In the genomic region with DNA sequence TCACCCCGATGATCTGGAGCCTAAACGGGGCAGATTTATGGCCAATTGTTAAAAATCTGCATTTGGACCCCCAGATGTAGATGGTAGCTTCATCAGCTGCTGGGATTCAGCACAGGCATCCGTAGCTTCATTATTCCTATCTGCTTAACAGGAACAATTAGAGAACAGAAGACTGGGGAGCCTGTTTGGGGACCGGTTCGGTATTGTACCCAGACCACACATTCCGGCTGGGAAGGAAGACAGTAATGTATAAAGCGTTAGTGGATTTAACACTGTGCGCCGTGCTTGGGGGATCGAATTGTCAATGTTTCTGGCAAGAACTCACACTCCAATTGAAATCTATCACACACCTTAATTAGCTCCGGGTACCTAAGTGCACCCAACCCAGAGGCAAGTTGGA, we compare ENCODE assay signal across 31 mouse cellular contexts. TPM values are rescaled to one million over a fixed set of nuclear protein-coding genes. Genes with fewer than 3 reads are reported as not detected.
"Had no signal": no experiment of that assay in that cellular context is flagged by ENCODE, and none has a peak within 500 bp of the region (broad histone marks: within the 10 kb centered on the region; RNA-seq: fewer than 3 reads in every experiment).

No protein-coding gene starts in this region.

- H3K36me3 ChIP-seq: embryonic facial prominence, embryonic 10.5 days; embryonic facial prominence, embryonic 12.5 days; embryonic facial prominence, embryonic 13.5 days; embryonic facial prominence, embryonic 15.5 days; forebrain, embryonic 10.5 days; forebrain, embryonic 12.5 days; forebrain, embryonic 15.5 days had no signal

- H3K27ac ChIP-seq: embryonic facial prominence, embryonic 10.5 days; embryonic facial prominence, embryonic 12.5 days; embryonic facial prominence, embryonic 13.5 days; embryonic facial prominence, embryonic 15.5 days; forebrain, embryonic 10.5 days; forebrain, embryonic 12.5 days; forebrain, embryonic 13.5 days; forebrain, embryonic 15.5 days; gastrocnemius, adult 2 months had no signal

- H3K4me2 ChIP-seq: embryonic facial prominence, embryonic 12.5 days; embryonic facial prominence, embryonic 13.5 days; embryonic facial prominence, embryonic 15.5 days; forebrain, embryonic 12.5 days; forebrain, embryonic 13.5 days; forebrain, embryonic 15.5 days had no signal

- H3K9ac ChIP-seq: embryonic facial prominence, embryonic 12.5 days; embryonic facial prominence, embryonic 13.5 days; embryonic facial prominence, embryonic 15.5 days; forebrain, embryonic 12.5 days; forebrain, embryonic 13.5 days; forebrain, embryonic 15.5 days; forebrain, postnatal 0 days had no signal

- ATAC-seq: forebrain, embryonic 13.5 days; forebrain, embryonic 14.5 days; forebrain, embryonic 15.5 days; forebrain, embryonic 16.5 days; forebrain, postnatal 0 days had no signal

- H3K27me3 ChIP-seq: embryonic facial prominence, embryonic 13.5 days; forebrain, embryonic 13.5 days; forebrain, embryonic 15.5 days had no signal

- H3K9me3 ChIP-seq: embryonic facial prominence, embryonic 10.5 days; embryonic facial prominence, embryonic 12.5 days; embryonic facial prominence, embryonic 13.5 days; embryonic facial prominence, embryonic 15.5 days; forebrain, embryonic 10.5 days; forebrain, embryonic 12.5 days; forebrain, embryonic 13.5 days; forebrain, embryonic 15.5 days had no signal

- DNase-seq: cerebellum, adult 18-20 months; cerebellum, adult 2 months; cerebellum, adult 8-10 months; cerebellum, adult 9-10 months; cerebellum, adult 9-11 months; cerebellum, postnatal 10 days; cerebellum, postnatal 14 days; cerebellum, postnatal 25 days; cerebellum, postnatal 36 days; embryo, embryonic 11 days; forebrain, postnatal 0 days; gastrocnemius, adult 2 months; gastrocnemius, postnatal 10 days; gastrocnemius, postnatal 14 days; gastrocnemius, postnatal 25 days; gastrocnemius, postnatal 36 days; heart, adult 11 months had no signal

- H3K4me3 ChIP-seq: embryonic facial prominence, embryonic 10.5 days; embryonic facial prominence, embryonic 12.5 days; embryonic facial prominence, embryonic 13.5 days; embryonic facial prominence, embryonic 15.5 days; erythroblast, embryonic 14.5 days; forebrain, embryonic 10.5 days; forebrain, embryonic 12.5 days; forebrain, embryonic 13.5 days; forebrain, embryonic 15.5 days; gastrocnemius, adult 2 months had no signal

RNA-seq across cellular contexts. Expression of a gene that starts 6.9 kb away (rescaled TPM):
- total RNA-seq: common myeloid progenitor, adult 5-6 weeks; gastrocnemius, adult 18-20 months; granulocyte monocyte progenitor cell, adult 5-6 weeks had no signal
- polyA plus RNA-seq: erythroblast, embryonic 14.5 days had no signal
